Mouse (Mus musculus) retina, postnatal 1 day (tissue): ENCODE measurements around the gene Chst1.

Source experiments
- DNase-seq: peaks from one replicate; pipeline ENCODE4 v3.0.0-alpha.2; 2012

Gene Chst1

GRCm38 (mm10) chr2:92609704-92610379, 10.3 kb downstream of the Chst1 start:
- DNase-seq: no peak

DNA sequence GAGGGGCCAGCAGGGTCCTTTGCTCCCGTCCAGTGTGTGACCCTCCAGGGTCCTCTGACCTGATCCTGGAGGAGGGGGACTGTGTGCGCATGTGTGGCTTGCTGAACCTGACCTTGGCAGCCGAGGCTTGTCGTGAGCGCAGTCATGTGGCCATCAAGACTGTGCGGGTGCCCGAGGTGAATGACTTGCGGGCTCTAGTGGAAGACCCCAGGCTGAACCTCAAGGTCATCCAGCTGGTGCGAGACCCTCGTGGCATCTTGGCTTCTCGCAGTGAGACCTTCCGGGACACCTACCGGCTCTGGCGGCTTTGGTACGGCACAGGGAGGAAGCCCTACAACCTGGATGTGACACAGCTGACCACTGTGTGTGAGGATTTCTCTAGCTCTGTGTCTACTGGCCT, 14.1 kb downstream of the Chst1 start:
- DNase-seq: no peak

DNA sequence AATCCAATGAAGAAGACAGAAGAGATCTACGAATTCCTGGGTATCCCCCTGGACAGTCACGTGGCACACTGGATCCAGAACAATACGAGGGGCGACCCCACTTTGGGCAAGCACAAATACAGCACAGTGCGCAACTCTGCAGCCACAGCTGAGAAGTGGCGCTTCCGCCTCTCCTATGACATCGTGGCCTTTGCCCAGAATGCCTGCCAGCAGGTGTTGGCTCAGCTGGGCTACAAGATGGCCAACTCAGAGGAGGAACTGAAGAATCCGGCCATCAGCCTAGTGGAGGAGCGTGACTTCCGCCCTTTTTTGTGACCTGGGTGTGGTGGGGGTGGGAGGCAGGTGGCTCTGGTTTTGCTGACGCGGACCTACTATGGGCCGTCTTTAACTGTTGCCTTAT, 14.6 kb downstream of the Chst1 start:
- no peak for DNase-seq

- no peak for DNase-seq
Observed at GRCm38 (mm10) chr2:92617077-92617756, 17.7 kb downstream of the Chst1 start.

DNA sequence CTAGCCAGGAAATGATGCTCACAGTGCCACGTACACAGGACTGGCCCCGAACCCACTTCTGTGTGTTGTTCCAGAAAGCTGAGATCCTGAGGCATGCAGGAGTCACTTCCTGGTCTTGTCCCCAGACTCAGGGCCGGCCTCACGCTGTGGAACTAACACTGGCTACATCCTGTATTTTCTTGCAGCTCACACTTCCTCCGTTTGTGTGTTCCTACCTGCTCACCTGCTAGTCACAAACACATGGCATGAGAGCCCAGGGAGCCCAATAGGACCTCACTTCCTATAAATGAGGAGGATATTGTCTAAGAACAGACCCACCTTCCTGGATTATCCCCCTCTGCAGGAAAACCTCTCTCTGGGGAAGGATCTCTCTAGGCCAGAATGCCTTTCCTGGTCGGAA, 18.5 kb downstream of the Chst1 start:
- no peak for DNase-seq

- DNase-seq: no peak
Observed at GRCm38 (mm10) chr2:92627633-92628032, 28.1 kb downstream of the Chst1 start.

DNA sequence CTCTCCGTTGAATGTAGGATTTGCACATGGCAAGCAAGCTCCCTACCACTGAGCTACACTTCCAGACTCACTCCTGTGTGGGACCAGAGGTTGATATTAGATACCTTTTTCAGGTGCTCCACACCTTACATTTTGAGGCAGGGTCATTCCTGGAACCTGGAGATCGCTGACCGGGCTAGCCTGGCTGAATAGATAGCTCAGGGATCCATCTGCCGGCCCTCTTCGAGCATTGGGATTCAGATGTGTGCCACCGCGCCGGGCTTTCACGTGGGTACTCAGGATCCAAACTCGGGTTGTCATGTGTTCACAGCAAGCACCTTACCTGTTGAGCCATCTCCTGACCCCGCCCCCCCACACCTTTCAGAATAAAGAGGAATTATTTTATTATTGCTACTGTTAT, 31.3 kb downstream of the Chst1 start:
- DNase-seq: no peak

GRCm38 (mm10) chr2:92632027-92632426, 32.5 kb downstream of the Chst1 start:
- DNase-seq: peak; percentile 52

DNA sequence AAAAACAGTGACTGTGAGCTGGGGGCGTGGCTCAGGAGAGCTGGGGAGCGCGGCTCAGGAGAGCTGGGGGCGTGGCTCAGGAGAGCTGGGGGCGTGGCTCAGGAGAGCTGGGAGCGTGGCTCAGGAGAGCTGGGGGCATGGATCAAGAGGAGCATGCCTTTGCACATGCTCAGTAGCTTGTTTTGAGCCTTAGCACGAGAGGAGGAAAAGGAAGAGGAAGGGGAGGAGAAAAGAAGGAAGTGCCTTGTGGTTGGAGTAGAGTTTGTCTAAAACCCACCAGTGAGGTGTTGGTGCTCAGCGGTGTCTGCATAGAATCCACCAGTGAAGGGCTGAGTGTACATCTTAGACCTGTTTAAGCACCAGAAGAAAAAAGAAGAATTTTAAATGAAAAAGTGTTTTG, 41.0 kb downstream of the Chst1 start:
- DNase-seq: no peak

DNA sequence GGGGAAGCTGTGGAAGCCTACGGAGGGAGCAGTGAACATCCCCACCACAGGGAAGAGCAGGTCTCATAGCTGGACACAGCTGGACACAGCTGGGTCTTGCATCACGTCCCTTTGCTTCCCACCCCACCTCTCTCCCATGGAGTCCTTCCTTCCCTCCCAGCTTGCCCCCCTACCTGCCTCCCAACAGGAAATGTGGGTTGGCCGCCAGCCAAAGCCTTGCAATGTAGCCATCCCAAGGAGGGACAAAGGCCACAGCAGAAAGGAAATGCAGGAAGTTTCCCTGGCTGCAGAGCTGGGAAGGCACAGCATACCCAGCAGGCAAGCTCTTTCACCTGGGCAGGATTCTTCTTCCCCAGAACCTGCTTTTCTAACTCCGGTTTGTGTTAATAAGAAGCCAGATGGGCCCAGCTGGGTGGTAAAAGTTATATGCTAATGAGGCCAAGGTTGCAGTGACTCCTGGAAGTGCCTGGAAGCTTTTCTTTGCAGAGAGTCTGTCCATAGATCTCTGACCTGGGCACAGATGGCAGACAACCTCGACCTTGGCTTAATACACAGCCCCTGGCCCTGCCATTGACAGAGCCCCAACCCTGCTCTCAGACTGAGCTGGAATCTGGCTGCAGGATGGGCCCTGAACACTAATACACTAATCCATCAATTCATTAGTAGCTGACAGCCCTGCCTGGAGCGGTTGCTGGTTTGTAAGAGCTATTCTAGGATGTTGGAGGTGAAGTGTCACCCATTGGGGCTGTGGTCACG, 46.0 kb downstream of the Chst1 start:
- DNase-seq: no peak

DNA sequence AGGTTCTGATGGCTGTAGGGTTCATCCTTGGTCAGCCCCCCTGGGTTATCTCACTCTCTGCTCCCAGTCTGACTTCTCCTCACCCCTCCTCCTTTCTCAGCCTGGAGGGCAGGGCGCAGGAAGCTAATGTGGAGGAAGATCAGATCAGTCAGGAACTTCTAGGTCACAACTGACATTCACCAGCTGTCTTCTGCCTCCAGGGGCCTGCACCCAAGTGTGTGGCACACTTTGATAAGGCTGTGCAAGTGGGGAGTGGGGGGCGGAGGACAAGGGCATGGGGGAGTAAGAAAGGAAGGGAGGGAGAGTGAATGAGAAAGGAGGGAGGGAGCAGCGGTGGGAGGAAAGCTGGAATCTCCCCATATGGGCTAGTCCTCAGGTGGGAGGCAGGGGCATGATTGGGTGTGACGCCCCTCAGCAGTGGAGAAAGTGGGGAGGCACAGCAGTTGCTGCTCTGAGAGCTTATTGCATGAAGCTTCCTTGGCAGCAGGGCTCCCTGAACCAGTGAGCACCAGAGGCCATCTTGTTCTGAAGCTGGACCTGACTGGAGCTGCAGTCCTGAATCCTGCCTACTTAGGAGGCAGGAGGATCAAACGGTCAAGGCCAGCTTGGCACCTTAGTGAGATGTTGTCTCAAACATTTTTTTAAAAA, 49.8 kb downstream of the Chst1 start:
- DNase-seq: peak; percentile 78

DNA sequence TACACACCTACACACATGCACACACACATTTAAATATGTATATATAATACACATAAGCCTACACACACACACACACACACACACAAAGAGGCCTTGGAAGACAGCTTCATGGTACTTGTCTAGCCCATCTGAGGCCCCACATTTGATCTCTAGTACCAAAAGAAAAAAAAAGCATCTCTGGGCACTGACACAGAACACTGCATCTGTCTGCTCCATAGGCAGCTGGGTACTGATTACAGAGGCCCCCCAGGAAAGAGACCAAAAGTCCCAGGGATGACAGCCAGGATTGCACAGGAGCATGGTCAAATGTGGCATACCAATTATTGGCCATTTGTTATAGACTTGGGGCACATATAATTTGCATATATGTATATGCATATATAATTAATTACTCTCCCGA, 50.9 kb downstream of the Chst1 start:
- DNase-seq: no peak

DNA sequence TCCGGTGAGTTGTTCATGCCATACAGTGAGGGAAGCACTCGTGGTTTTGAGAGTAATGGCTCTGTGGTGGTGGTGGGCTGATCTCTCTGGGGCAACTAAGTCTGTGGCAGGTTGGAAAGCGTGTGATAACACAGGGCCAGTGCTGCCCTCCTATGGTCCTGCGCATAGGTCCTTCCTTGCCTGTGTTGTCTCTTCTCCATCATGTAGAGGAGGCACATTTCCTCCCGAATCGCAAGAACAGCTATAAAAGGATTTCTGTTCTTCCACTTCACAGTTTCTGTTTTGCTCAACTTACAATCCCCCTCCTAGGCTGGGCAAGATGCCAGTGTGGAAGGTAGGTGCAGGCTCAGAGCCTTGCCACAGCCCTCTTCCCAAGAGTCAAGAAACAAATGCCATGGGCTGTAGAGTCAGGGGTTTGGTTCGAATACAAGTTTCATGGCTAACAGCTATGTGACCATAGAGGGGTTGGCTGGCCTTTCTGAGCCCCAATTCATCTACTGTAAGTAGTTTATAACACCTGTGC, 51.8 kb downstream of the Chst1 start:
- no peak for DNase-seq

GRCm38 (mm10) chr2:92657189-92657588, 57.7 kb downstream of the Chst1 start:
- peak; percentile 48 for DNase-seq

DNA sequence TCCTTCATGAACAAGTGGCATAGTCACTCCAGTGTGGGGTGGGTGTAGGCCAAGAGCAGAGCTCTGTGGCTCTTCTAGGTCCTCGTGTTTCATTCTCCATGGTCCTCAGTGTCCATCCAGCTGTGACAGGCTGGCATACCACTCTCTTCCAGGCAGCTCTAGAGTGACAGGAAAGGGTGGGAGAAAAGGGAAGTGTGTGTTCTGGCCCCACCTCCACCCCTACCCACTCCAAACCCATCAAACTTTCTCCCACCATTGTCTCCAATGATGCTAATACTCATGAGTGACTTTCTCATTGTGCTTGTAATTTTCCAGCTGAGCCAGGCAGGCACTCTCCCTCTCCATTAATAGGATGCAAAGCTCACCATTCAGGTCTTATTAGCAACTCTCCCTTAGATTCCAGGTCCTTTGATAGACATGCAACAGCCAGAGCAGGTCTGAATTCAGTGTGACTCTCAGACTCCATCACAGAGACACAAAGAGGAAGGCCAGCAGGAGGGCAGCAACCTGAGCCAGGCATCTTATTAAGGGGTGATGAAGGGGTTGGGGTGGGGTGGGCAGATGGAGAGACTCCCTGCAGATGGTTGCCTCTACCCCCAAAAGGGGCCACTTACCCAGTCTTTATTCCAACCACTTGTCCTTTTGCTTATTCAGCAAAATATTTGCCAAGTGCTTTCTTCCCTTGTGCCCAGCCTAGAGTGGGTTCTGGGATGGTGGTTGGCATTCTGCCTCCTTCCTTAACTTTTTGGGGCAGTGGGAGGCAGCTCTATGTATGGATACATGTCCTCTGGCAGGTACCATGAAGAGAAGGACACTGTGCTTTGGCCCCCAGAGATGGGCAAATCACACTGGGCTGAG, 59.0 kb downstream of the Chst1 start:
- DNase-seq: no peak

DNA sequence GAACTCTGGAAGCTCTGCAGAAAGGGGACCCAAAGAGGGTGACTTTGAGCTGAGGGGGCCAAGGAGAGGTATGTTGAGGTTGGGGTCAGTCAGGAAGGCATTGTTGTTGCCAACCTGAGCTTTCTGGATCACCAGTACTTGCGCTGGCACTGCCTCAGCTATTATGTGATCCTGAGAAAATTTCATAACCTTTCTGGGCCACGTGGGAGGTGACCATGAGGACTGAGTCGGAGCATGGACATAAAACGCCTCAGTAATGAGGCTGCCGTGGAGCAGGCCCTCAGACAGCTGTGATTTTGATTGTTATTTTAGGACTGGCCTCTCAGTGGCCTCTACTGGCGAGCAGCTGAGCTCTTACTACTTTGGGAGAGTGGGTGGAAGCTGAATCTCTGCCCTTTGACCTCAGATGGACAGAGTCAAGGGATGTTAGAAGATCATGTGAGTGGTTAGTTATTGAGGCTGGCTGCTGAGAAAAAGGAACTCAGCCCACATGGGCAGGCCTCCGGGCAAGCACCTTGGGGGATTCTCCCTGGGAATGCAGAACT, 60.1 kb downstream of the Chst1 start:
- DNase-seq: no peak

DNA sequence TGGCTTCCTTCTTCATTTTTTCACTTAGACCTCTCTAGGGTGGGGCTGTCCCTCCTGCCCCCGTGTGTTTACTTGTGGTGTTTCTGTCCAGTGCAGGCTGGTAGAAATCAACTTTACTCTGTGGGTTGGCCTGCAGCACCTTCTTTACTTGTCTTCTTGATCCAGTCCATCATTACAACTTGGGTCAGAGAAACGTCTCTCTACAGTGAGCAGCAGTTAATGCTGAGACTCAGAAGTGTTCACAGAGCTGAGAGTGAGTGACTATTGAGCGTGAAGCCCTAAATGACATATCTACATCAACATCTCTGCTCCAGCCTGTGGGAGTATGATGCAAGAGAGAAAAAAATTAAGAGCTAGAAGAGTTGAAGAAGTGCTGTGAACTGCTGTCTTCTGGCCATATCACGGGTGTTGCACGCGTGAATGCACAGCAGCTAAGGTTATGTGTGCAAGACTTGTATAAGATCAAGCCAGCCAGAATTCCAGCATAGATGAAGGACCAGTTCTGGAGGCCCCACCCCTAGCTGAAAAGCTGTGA, 63.1 kb downstream of the Chst1 start:
- DNase-seq: no peak
